Mouse (Mus musculus) megakaryocyte-erythroid progenitor cell, adult 5-6 weeks (primary cell): ENCODE data around the gene Gys1. TPM values are rescaled to one million over a fixed set of nuclear protein-coding genes. Genes with fewer than 3 reads are reported as not detected.

ENCODE experiments used
- ATAC-seq: replicated peaks from 2 replicates; pipeline ENCODE4 v1.8.0; 2016; ENCODE audit warnings: mild to moderate bottlenecking, inconsistent platforms; ENCODE audit not compliant: severe bottlenecking, poor library complexity, low FRiP score, low TSS enrichment
- total RNA-seq, 2 experiments: library from RNA; stranded (forward) in 1 of 2; stranded (reverse) in 1 of 2; fragments of 200-1000, 215-1000 nt in 1 of 2; fragments of >200 nt in 1 of 2; fragmentation: Nextera tagmentation in 1 of 2; gene quantifications; 2 replicates each; pipeline ENCODE4 v1.2.3; 2014 to 2017

Gys1 gene
- total RNA-seq, 2 experiments from 2014 or later = 3.4 to 6.2 TPM

DNA sequence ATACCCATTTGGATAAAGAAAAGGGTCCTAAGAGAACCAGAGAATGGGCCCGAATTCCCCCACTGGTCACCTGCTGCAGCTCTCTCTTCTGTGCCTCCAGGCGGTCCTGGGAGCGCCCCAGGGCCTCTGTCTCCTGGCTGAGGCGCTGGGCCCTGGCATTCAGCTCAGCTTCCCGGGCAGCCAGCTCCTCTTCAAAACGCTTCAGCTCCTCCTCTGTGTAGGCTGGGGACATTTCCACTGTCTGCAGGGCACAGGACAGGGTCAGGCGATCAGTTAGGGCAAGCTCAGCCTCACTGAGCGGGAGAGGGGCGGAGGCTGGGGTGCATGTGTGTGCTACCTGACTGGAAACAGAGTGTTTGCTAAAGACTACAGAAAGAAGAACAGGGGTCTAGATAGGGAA lies 59.9 kb downstream of the Gys1 start:
- ATAC-seq = no peak

- no peak for ATAC-seq
These were observed 63.8 kb downstream of the Gys1 start for GRCm38 (mm10) chr7:45498427-45498826.

Other genes starting within 250 kb of the Gys1 start
Only the 30 nearest of the 32 such genes appear.
- gene Ccdc155, start 230.0 kb upstream of the Gys1 start, total RNA-seq (2014; fragmentation: Nextera tagmentation) = 0.89 and 2.0 TPM in 2 replicates
- 0.52 and 1.1 TPM in 2 replicates for gene Ccdc155, start 230.0 kb upstream of the Gys1 start, total RNA-seq (2017)
- gene Dkkl1, start 222.7 kb upstream of the Gys1 start, total RNA-seq (2014; fragmentation: Nextera tagmentation) = 32.2 and 40.5 TPM in 2 replicates
- gene Dkkl1, start 222.7 kb upstream of the Gys1 start, total RNA-seq (2017) = 16.4 and 32.1 TPM in 2 replicates
- gene Tead2, start 219.1 kb upstream of the Gys1 start, total RNA-seq (2014; fragmentation: Nextera tagmentation) = not detected in 2 replicates
- not detected in 2 replicates for gene Tead2, start 219.1 kb upstream of the Gys1 start, total RNA-seq (2017)
- gene Cd37, start 195.7 kb upstream of the Gys1 start, total RNA-seq (2014; fragmentation: Nextera tagmentation) = 83.5 and 91.4 TPM in 2 replicates
- 27.2 and 28.4 TPM in 2 replicates for gene Cd37, start 195.7 kb upstream of the Gys1 start, total RNA-seq (2017)
- gene Slc6a16, start 193.8 kb upstream of the Gys1 start, total RNA-seq (2014; fragmentation: Nextera tagmentation) = not detected in 2 replicates
- not detected in 2 replicates for gene Slc6a16, start 193.8 kb upstream of the Gys1 start, total RNA-seq (2017)
- not detected in 2 replicates for gene Slc6a21, start 157.3 kb upstream of the Gys1 start, total RNA-seq (2014; fragmentation: Nextera tagmentation)
- gene Slc6a21, start 157.3 kb upstream of the Gys1 start, total RNA-seq (2017) = not detected in 2 replicates
- gene Trpm4, start 101.1 kb upstream of the Gys1 start, total RNA-seq (2014; fragmentation: Nextera tagmentation) = 0.22 and 0.54 TPM in 2 replicates
- gene Trpm4, start 101.1 kb upstream of the Gys1 start, total RNA-seq (2017) = 0.11 TPM in 1 of 2 replicates, not detected in the other
- not detected in 2 replicates for gene Hrc, start 99.6 kb upstream of the Gys1 start, total RNA-seq (2014; fragmentation: Nextera tagmentation)
- not detected in 2 replicates for gene Hrc, start 99.6 kb upstream of the Gys1 start, total RNA-seq (2017)
- gene Ppfia3, start 67.8 kb upstream of the Gys1 start, total RNA-seq (2014; fragmentation: Nextera tagmentation) = 0.42 TPM in 1 of 2 replicates, not detected in the other
- 0.80 TPM in 1 of 2 replicates, not detected in the other for gene Ppfia3, start 67.8 kb upstream of the Gys1 start, total RNA-seq (2017)
- 2.4 and 2.6 TPM in 2 replicates for gene Lin7b, start 64.3 kb upstream of the Gys1 start, total RNA-seq (2014; fragmentation: Nextera tagmentation)
- gene Lin7b, start 64.3 kb upstream of the Gys1 start, total RNA-seq (2017) = not detected in 2 replicates
- gene Snrnp70, start 39.1 kb upstream of the Gys1 start, total RNA-seq (2014; fragmentation: Nextera tagmentation) = 350 and 415 TPM in 2 replicates
- gene Snrnp70, start 39.1 kb upstream of the Gys1 start, total RNA-seq (2017) = 478 and 585 TPM in 2 replicates
- gene Kcna7, start 29.2 kb upstream of the Gys1 start, total RNA-seq (2014; fragmentation: Nextera tagmentation) = not detected in 2 replicates
- gene Kcna7, start 29.2 kb upstream of the Gys1 start, total RNA-seq (2017) = not detected in 2 replicates
- not detected in 2 replicates for gene Ntf5, start 21.1 kb upstream of the Gys1 start, total RNA-seq (2014; fragmentation: Nextera tagmentation)
- not detected in 2 replicates for gene Ntf5, start 21.1 kb upstream of the Gys1 start, total RNA-seq (2017)
- not detected in 2 replicates for gene Lhb, start 14.0 kb upstream of the Gys1 start, total RNA-seq (2014; fragmentation: Nextera tagmentation)
- not detected in 2 replicates for gene Lhb, start 14.0 kb upstream of the Gys1 start, total RNA-seq (2017)
- gene Ruvbl2, start 3.3 kb downstream of the Gys1 start, total RNA-seq (2014; fragmentation: Nextera tagmentation) = 171 and 179 TPM in 2 replicates
- gene Ruvbl2, start 3.3 kb downstream of the Gys1 start, total RNA-seq (2017) = 185 and 236 TPM in 2 replicates
- 1,148 and 1,512 TPM in 2 replicates for gene Ftl1, start 25.0 kb downstream of the Gys1 start, total RNA-seq (2014; fragmentation: Nextera tagmentation)
- 490 and 578 TPM in 2 replicates for gene Ftl1, start 25.0 kb downstream of the Gys1 start, total RNA-seq (2017)
- 60.7 and 75.9 TPM in 2 replicates for gene Bax, start 32.1 kb downstream of the Gys1 start, total RNA-seq (2014; fragmentation: Nextera tagmentation)
- gene Bax, start 32.1 kb downstream of the Gys1 start, total RNA-seq (2017) = 38.8 and 40.8 TPM in 2 replicates
- gene Tulp2, start 47.0 kb downstream of the Gys1 start, total RNA-seq (2014; fragmentation: Nextera tagmentation) = 0.42 TPM in 1 of 2 replicates, not detected in the other
- 0.19 TPM in 1 of 2 replicates, not detected in the other for gene Tulp2, start 47.0 kb downstream of the Gys1 start, total RNA-seq (2017)
- not detected in 2 replicates for gene Gm45808, start 52.0 kb downstream of the Gys1 start, total RNA-seq (2014; fragmentation: Nextera tagmentation)
- not detected in 2 replicates for gene Gm45808, start 52.0 kb downstream of the Gys1 start, total RNA-seq (2017)
- gene Dhdh, start 54.0 kb downstream of the Gys1 start, total RNA-seq (2014; fragmentation: Nextera tagmentation) = 1.9 and 2.5 TPM in 2 replicates
- 1.8 and 3.5 TPM in 2 replicates for gene Dhdh, start 54.0 kb downstream of the Gys1 start, total RNA-seq (2017)
- gene Nucb1, start 75.6 kb downstream of the Gys1 start, total RNA-seq (2014; fragmentation: Nextera tagmentation) = 100 and 140 TPM in 2 replicates
- gene Nucb1, start 75.6 kb downstream of the Gys1 start, total RNA-seq (2017) = 285 and 323 TPM in 2 replicates
- 35.5 and 79.3 TPM in 2 replicates for gene Ppp1r15a, start 91.4 kb downstream of the Gys1 start, total RNA-seq (2014; fragmentation: Nextera tagmentation)
- gene Ppp1r15a, start 91.4 kb downstream of the Gys1 start, total RNA-seq (2017) = 161 and 186 TPM in 2 replicates
- 0.27 TPM in 1 of 2 replicates, not detected in the other for gene Plekha4, start 91.5 kb downstream of the Gys1 start, total RNA-seq (2014; fragmentation: Nextera tagmentation)
- gene Plekha4, start 91.5 kb downstream of the Gys1 start, total RNA-seq (2017) = not detected in 2 replicates
- not detected in 2 replicates for gene Hsd17b14, start 120.0 kb downstream of the Gys1 start, total RNA-seq (2014; fragmentation: Nextera tagmentation)
- gene Hsd17b14, start 120.0 kb downstream of the Gys1 start, total RNA-seq (2017) = not detected in 2 replicates
- gene Bcat2, start 135.3 kb downstream of the Gys1 start, total RNA-seq (2014; fragmentation: Nextera tagmentation) = 81.0 and 92.5 TPM in 2 replicates
- gene Bcat2, start 135.3 kb downstream of the Gys1 start, total RNA-seq (2017) = 23.3 and 50.0 TPM in 2 replicates
- not detected in 2 replicates for gene Fgf21, start 180.6 kb downstream of the Gys1 start, total RNA-seq (2014; fragmentation: Nextera tagmentation)
- gene Fgf21, start 180.6 kb downstream of the Gys1 start, total RNA-seq (2017) = not detected in 2 replicates
- gene Fut1, start 182.4 kb downstream of the Gys1 start, total RNA-seq (2014; fragmentation: Nextera tagmentation) = not detected in 2 replicates
- not detected in 2 replicates for gene Fut1, start 182.4 kb downstream of the Gys1 start, total RNA-seq (2017)
- not detected in 2 replicates for gene Izumo1, start 187.0 kb downstream of the Gys1 start, total RNA-seq (2014; fragmentation: Nextera tagmentation)
- gene Izumo1, start 187.0 kb downstream of the Gys1 start, total RNA-seq (2017) = not detected in 2 replicates
- gene Rasip1, start 192.6 kb downstream of the Gys1 start, total RNA-seq (2014; fragmentation: Nextera tagmentation) = not detected in 2 replicates
- gene Rasip1, start 192.6 kb downstream of the Gys1 start, total RNA-seq (2017) = not detected in 2 replicates
- gene Mamstr, start 205.1 kb downstream of the Gys1 start, total RNA-seq (2014; fragmentation: Nextera tagmentation) = not detected in 2 replicates
- not detected in 2 replicates for gene Mamstr, start 205.1 kb downstream of the Gys1 start, total RNA-seq (2017)